Mouse (Mus musculus): ENCODE measurements around the gene Agbl4. TPM values are rescaled to one million over a fixed set of nuclear protein-coding genes. Genes with fewer than 3 reads are reported as not detected.

The Agbl4 gene
- total and polyA plus RNA-seq, 2 experiments = not detected

DNA sequence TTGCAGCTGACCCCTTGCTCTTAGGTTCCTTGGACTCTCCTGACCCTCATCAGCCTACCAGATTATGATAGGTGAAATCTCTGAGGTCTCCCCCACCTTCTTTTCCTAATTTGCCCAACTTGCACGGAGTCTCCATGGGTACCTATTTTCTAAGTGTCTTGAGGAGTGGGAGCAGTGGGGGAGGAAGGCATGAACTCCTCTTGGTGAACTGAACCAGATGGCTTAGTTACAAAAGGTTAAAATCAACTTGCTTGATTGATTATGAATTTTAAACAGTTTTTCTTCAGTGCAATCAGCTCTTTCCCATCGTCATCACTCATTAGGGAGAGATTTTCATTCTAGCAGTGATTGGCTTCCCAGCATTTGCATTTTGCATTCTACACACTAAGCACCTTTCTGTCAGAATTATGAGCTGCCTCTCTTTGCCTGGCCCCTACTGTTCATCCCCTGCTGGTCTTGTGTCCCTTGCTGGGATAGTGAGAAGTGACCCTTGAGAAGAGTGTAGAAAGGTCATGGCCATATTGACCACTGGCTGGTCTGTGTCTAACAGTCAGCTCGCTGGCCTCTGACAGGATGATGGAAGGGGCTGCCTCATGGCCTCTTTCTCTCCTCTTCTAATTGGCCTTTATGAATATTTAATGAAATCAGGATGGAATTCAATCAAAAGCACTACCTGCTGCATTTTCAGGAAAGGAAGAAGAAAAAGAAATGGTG, 897.2 kb downstream of the Agbl4 start:
- H3K27ac ChIP-seq (replicated peaks; ENCODE audit: insufficient read depth, low read depth, low read length) = no peak overlapping the region
- DNase-seq (ENCODE audit: extremely low read depth, low read depth, low spot score) = no peak
- TF ChIP-seq CTCF (IDR thresholded peaks at IDR 0.05; ENCODE audit: low read depth, low read length) (no peak), POLR2A (IDR thresholded peaks at IDR 0.05; ENCODE audit: extremely low read depth, insufficient read depth, low read length) (no peak)
- no peak overlapping the region for H3K9ac ChIP-seq (ENCODE audit: low read depth, low read length)
- no peaks in the 10 kb centered on the region for H3K36me3 ChIP-seq (ENCODE audit: control insufficient read depth, insufficient read depth, low read length)
- WGBS = 55% methylated on average over 3 of the region's 3 CpGs
- H3K4me3 ChIP-seq (ENCODE audit: insufficient read depth, low read depth, low read length) = no peak overlapping the region
- no peaks in the 10 kb centered on the region for H3K4me1 ChIP-seq (ENCODE audit: control insufficient read depth, insufficient read depth, low read length)
- H3K27me3 ChIP-seq (ENCODE audit: control insufficient read depth, insufficient read depth, low read length) = no peaks in the 10 kb centered on the region
- H3K79me2 ChIP-seq (ENCODE audit: control insufficient read depth, insufficient read depth, low read length) = no peaks in the 10 kb centered on the region

DNA sequence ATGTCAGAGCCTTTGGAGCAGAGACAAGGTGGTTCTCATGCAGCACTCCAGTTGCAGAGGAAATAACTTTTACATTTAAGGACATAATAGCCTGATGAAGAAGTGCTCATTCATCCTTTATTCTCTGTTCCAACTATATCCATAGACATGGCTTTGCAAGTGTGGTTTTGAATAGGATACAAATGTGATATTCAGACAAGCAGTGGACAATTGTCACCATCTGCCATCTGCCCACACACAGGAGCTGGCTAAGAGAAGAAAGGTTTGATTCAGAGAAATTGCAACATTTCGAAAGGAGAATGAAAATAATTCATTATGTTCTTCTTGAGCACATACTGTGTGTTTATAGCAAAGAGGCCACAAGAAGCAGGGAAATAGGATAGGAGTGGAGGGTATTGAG, 909.1 kb downstream of the Agbl4 start:
- WGBS = 75% methylated on average over 1 of the region's 1 CpGs
- no peak overlapping the region for H3K4me3 ChIP-seq (ENCODE audit: insufficient read depth, low read depth, low read length)
- no peaks in the 10 kb centered on the region for H3K79me2 ChIP-seq (ENCODE audit: control insufficient read depth, insufficient read depth, low read length)
- no peaks in the 10 kb centered on the region for H3K4me1 ChIP-seq (ENCODE audit: control insufficient read depth, insufficient read depth, low read length)
- no peak for TF ChIP-seq POLR2A (IDR thresholded peaks at IDR 0.05; ENCODE audit: extremely low read depth, insufficient read depth, low read length)
- no peak for TF ChIP-seq CTCF (IDR thresholded peaks at IDR 0.05; ENCODE audit: low read depth, low read length)
- H3K36me3 ChIP-seq (ENCODE audit: control insufficient read depth, insufficient read depth, low read length) = no peaks in the 10 kb centered on the region
- no peak overlapping the region for H3K9ac ChIP-seq (ENCODE audit: low read depth, low read length)
- DNase-seq (ENCODE audit: extremely low read depth, low read depth, low spot score) = no peak
- no peaks in the 10 kb centered on the region for H3K27me3 ChIP-seq (ENCODE audit: control insufficient read depth, insufficient read depth, low read length)
- no peak overlapping the region for H3K27ac ChIP-seq (replicated peaks; ENCODE audit: insufficient read depth, low read depth, low read length)

DNA sequence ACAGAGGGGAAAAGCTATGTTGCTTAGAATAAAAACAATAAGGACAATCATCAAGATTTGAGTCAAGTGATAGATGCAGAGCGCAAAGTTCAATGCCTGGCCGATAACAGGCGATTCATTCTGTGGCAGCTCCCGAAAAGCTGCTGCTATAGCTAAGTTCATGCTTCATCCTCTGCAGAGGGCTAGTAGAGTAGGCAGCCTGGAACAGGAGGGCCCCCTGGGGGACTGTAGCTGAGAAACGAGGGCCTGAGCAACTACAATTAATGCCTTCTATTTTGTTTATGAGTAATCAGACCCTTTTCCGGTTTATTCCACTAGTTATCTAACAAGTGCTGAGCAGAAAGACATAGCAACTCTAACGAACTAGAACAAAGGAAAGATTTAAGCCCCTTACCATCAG, 909.7 kb downstream of the Agbl4 start:
- H3K27ac ChIP-seq (replicated peaks; ENCODE audit: insufficient read depth, low read depth, low read length) = no peak overlapping the region
- no peak overlapping the region for H3K4me3 ChIP-seq (ENCODE audit: insufficient read depth, low read depth, low read length)
- H3K36me3 ChIP-seq (ENCODE audit: control insufficient read depth, insufficient read depth, low read length) = no peaks in the 10 kb centered on the region
- H3K4me1 ChIP-seq (ENCODE audit: control insufficient read depth, insufficient read depth, low read length) = no peaks in the 10 kb centered on the region
- no peaks in the 10 kb centered on the region for H3K27me3 ChIP-seq (ENCODE audit: control insufficient read depth, insufficient read depth, low read length)
- no peak overlapping the region for H3K9ac ChIP-seq (ENCODE audit: low read depth, low read length)
- TF ChIP-seq CTCF (IDR thresholded peaks at IDR 0.05; ENCODE audit: low read depth, low read length) = no peak
- no peak for TF ChIP-seq POLR2A (IDR thresholded peaks at IDR 0.05; ENCODE audit: extremely low read depth, insufficient read depth, low read length)
- H3K79me2 ChIP-seq (ENCODE audit: control insufficient read depth, insufficient read depth, low read length) = no peaks in the 10 kb centered on the region
- WGBS = 68% methylated on average over 7 of the region's 7 CpGs
- no peak for DNase-seq (ENCODE audit: extremely low read depth, low read depth, low spot score)

DNA sequence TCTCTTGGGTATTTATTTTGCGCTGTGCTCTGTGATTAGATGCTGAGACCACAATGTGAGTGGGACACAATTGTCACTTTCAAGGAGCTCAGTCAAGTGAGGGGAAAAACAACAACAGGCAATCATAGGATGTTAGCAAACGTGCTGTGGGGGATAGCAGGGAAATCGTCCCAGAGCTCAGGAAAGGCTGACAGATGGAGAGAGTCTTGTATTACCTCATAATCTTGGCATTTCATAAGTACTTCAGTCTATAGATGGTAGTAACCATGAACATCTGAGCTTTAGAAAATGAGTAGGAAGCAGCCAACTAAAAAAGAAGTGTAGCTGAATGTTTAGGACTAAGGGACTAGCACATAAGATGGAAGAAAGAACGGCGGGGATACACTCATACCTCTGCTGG, 910.2 kb downstream of the Agbl4 start:
- no peaks in the 10 kb centered on the region for H3K27me3 ChIP-seq (ENCODE audit: control insufficient read depth, insufficient read depth, low read length)
- no peak for TF ChIP-seq CTCF (IDR thresholded peaks at IDR 0.05; ENCODE audit: low read depth, low read length)
- no peak for TF ChIP-seq POLR2A (IDR thresholded peaks at IDR 0.05; ENCODE audit: extremely low read depth, insufficient read depth, low read length)
- H3K79me2 ChIP-seq (ENCODE audit: control insufficient read depth, insufficient read depth, low read length) = no peaks in the 10 kb centered on the region
- H3K27ac ChIP-seq (replicated peaks; ENCODE audit: insufficient read depth, low read depth, low read length) = no peak overlapping the region
- 64% methylated on average over 5 of the region's 5 CpGs for WGBS
- H3K36me3 ChIP-seq (ENCODE audit: control insufficient read depth, insufficient read depth, low read length) = no peaks in the 10 kb centered on the region
- H3K9ac ChIP-seq (ENCODE audit: low read depth, low read length) = no peak overlapping the region
- no peaks in the 10 kb centered on the region for H3K4me1 ChIP-seq (ENCODE audit: control insufficient read depth, insufficient read depth, low read length)
- no peak overlapping the region for H3K4me3 ChIP-seq (ENCODE audit: insufficient read depth, low read depth, low read length)
- no peak for DNase-seq (ENCODE audit: extremely low read depth, low read depth, low spot score)

DNA sequence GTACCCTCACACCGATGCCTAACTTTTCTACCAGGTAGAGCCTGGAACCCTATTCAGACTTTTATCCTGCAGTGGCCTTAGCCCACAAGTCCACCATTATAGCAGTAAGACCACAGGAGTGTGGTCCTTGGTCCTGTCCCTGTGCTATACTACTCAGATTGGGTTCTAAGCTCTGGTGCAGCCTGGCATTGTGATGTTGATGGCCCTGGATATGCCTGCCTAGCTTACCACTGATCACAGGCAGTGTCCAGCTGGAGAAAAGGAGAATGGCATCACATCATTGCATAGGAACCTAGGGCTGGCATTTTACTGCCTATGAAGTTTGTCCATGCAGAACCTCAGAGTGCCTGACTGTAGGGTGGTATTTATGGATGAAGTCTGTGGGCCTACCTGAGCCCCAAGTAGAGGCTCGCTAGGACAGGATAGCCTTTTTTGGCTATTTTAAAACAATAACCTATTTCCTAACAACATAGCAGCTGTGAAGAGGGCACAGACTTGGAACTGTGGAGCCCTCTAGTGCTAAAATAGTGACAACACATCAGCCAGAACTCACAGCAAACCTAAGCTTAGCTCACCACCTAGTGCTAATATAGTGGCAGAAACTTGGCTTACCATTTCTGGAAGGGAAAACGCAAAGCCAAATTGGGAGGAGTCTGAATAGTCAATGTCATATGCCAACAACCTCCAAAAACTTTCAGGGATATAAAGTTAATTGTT, 911.3 kb downstream of the Agbl4 start:
- peak; percentile 3 for DNase-seq (ENCODE audit: extremely low read depth, low read depth, low spot score)
- WGBS = 71% methylated on average over 3 of the region's 3 CpGs

DNA sequence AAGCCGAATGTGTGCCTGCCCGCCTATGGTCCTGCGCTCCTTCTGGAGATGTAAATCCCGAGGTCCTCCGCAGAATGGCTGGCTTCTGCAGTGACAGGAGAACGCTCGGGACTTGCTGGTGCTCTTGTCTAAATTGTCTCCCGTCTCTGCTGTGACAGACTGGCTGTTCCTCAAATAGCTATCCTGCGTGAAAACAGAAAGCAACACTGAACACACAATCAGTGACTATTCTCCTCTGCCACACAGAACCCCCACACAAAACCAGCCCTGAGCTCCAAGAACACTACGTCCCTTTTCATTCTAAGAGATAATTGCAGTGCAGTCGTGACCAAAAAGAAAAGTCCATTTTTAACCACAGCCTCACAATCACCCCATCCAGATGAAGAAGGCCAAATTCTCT, 929.6 kb downstream of the Agbl4 start:
- Histone ChIP-seq H3K27me3 (ENCODE audit: control insufficient read depth, insufficient read depth, low read length) (no peaks in the 10 kb centered on the region), H3K9ac (ENCODE audit: low read depth, low read length) (no peak overlapping the region), H3K79me2 (ENCODE audit: control insufficient read depth, insufficient read depth, low read length) (no peaks in the 10 kb centered on the region), H3K36me3 (ENCODE audit: control insufficient read depth, insufficient read depth, low read length) (no peaks in the 10 kb centered on the region), H3K27ac (replicated peaks; ENCODE audit: insufficient read depth, low read depth, low read length) (no peak overlapping the region), H3K4me1 (ENCODE audit: control insufficient read depth, insufficient read depth, low read length) (no peaks in the 10 kb centered on the region), H3K4me3 (ENCODE audit: insufficient read depth, low read depth, low read length) (no peak overlapping the region)
- TF ChIP-seq POLR2A (IDR thresholded peaks at IDR 0.05; ENCODE audit: extremely low read depth, insufficient read depth, low read length) (no peak), CTCF (IDR thresholded peaks at IDR 0.05; ENCODE audit: low read depth, low read length) (no peak)
- WGBS = 76% methylated on average over 11 of the region's 11 CpGs
- no peak for DNase-seq (ENCODE audit: extremely low read depth, low read depth, low spot score)

More for the DNA sequence above, 911.3 kb downstream of the Agbl4 start:
- Histone ChIP-seq H3K27ac (replicated peaks; ENCODE audit: insufficient read depth, low read depth, low read length) (no peak overlapping the region), H3K27me3 (ENCODE audit: control insufficient read depth, insufficient read depth, low read length) (no peaks in the 10 kb centered on the region), H3K4me3 (ENCODE audit: insufficient read depth, low read depth, low read length) (no peak overlapping the region), H3K79me2 (ENCODE audit: control insufficient read depth, insufficient read depth, low read length) (no peaks in the 10 kb centered on the region), H3K4me1 (ENCODE audit: control insufficient read depth, insufficient read depth, low read length) (no peaks in the 10 kb centered on the region), H3K36me3 (ENCODE audit: control insufficient read depth, insufficient read depth, low read length) (no peaks in the 10 kb centered on the region), H3K9ac (ENCODE audit: low read depth, low read length) (no peak overlapping the region)
- TF ChIP-seq CTCF (IDR thresholded peaks at IDR 0.05; ENCODE audit: low read depth, low read length) = 0 out of 2 replicates have a peak, but pooled peaks have one; percentile 7
- no peak for TF ChIP-seq POLR2A (IDR thresholded peaks at IDR 0.05; ENCODE audit: extremely low read depth, insufficient read depth, low read length)

All from liver, adult 2 months (tissue).